8 mouse cellular contexts compared by ENCODE assay signal in genomic region chr11:80383626-80384046, GRCm38 (mm10). TPM values are rescaled to one million over a fixed set of nuclear protein-coding genes. Genes with fewer than 3 reads are reported as not detected.
DNase-seq lines count a peak whose midpoint lies in the region; ATAC-seq lines count a peak whose summit lies in the region.

No protein-coding gene starts in this region.

- DNase-seq in neural tube, embryonic 11.5 days (ENCODE audit: low spot score): no peak
- no peak for DNase-seq in neural tube, embryonic 10.5 days (ENCODE audit: extremely low spot score, low spot score)
- no peak for DNase-seq in left cerebral cortex, postnatal 10 days (ENCODE audit: extremely low spot score in 1 of 2, low spot score in 2 of 2)
- no peak for DNase-seq in gastrocnemius, postnatal 4 days (ENCODE audit: low spot score in 2 of 2)

- H3K36me3 ChIP-seq in neural tube, embryonic 11.5 days (ENCODE audit: control insufficient read depth, insufficient read depth, low read length): no peaks in the 10 kb centered on the region; the same call in none of the 2 replicates
- H3K36me3 ChIP-seq in liver, embryonic 12.5 days: peaks cover 45% of the 10 kb centered on the region
- peaks cover 17% of the 10 kb centered on the region for H3K36me3 ChIP-seq in neural tube, embryonic 12.5 days

- H3K4me2 ChIP-seq in neural tube, embryonic 11.5 days (ENCODE audit: low read depth): peak overlapping the region; percentile 19; the same call in 1 of the 2 replicates
- peak overlapping the region; percentile 20; the same call in 1 of the 2 replicates for H3K4me2 ChIP-seq in liver, embryonic 12.5 days
- peak overlapping the region; percentile 31 for H3K4me2 ChIP-seq in neural tube, embryonic 12.5 days (replicated peaks)

- H3K4me3 ChIP-seq in neural tube, embryonic 11.5 days (ENCODE audit: low read depth, low read length): peak overlapping the region; percentile 97
- H3K4me3 ChIP-seq in brown adipose tissue, adult 24 weeks (ENCODE audit: insufficient read depth, low read depth, low read length): peak overlapping the region; percentile 96
- peak overlapping the region; percentile 96 for H3K4me3 ChIP-seq in liver, embryonic 12.5 days
- H3K4me3 ChIP-seq in neural tube, embryonic 12.5 days: peak overlapping the region; percentile 91

- H3K9ac ChIP-seq in neural tube, embryonic 11.5 days (ENCODE audit: low read length): peak overlapping the region; percentile 99
- H3K9ac ChIP-seq in liver, embryonic 12.5 days: peak overlapping the region; percentile 98
- peak overlapping the region; percentile 96 for H3K9ac ChIP-seq in neural tube, embryonic 12.5 days

- no peaks in the 10 kb centered on the region for H3K27me3 ChIP-seq in neural tube, embryonic 11.5 days (ENCODE audit: control insufficient read depth, insufficient read depth, low read length)
- H3K27me3 ChIP-seq in liver, embryonic 12.5 days (replicated peaks): no peaks in the 10 kb centered on the region; the same call in 1 of the 2 replicates
- H3K27me3 ChIP-seq in neural tube, embryonic 12.5 days (replicated peaks): no peaks in the 10 kb centered on the region

- no peaks in the 10 kb centered on the region for H3K9me3 ChIP-seq in neural tube, embryonic 11.5 days (ENCODE audit: control insufficient read depth, low read length)
- H3K9me3 ChIP-seq in liver, embryonic 12.5 days (replicated peaks): no peaks in the 10 kb centered on the region
- no peaks in the 10 kb centered on the region for H3K9me3 ChIP-seq in neural tube, embryonic 12.5 days

- 0 out of 2 replicates have a peak, but pooled peaks have one; percentile 15 for ATAC-seq in neural tube, embryonic 11.5 days (ENCODE audit: insufficient read depth, low FRiP score, low TSS enrichment)
- ATAC-seq in granulocyte monocyte progenitor cell, adult 5-6 weeks (replicated peaks; ENCODE audit: poor library complexity, severe bottlenecking): peak; percentile 64
- peak; percentile 53 for ATAC-seq in liver, embryonic 12.5 days
- 0 out of 2 replicates have a peak, but pooled peaks have one; percentile 12 for ATAC-seq in neural tube, embryonic 12.5 days (ENCODE audit: low FRiP score, low read depth)

- WGBS in neural tube, embryonic 11.5 days: 1% methylated on average over 20 of the region's 20 CpGs
- under 1% methylated on average over 20 of the region's 20 CpGs for WGBS in liver, embryonic 12.5 days (ENCODE audit: insufficient replicate concordance)
- WGBS in neural tube, embryonic 12.5 days: under 1% methylated on average over 20 of the region's 20 CpGs

- intact Hi-C loops in left cerebral cortex, postnatal 10 days (cut with DNase I): no loop called here

- peak overlapping the region; percentile 85 for H3K27ac ChIP-seq in neural tube, embryonic 11.5 days (ENCODE audit: low read depth, low read length)
- H3K27ac ChIP-seq in brown adipose tissue, adult 24 weeks (replicated peaks; ENCODE audit: low read depth, low read length): peak overlapping the region; percentile 94
- H3K27ac ChIP-seq in liver, embryonic 12.5 days: peak overlapping the region; percentile 96
- peak overlapping the region; percentile 69 for H3K27ac ChIP-seq in neural tube, embryonic 12.5 days

- peaks cover 17% of the 10 kb centered on the region for H3K4me1 ChIP-seq in neural tube, embryonic 11.5 days (ENCODE audit: control insufficient read depth, insufficient read depth, low read length)
- H3K4me1 ChIP-seq in brown adipose tissue, adult 24 weeks (ENCODE audit: control insufficient read depth, insufficient read depth, insufficient read length, low read length): peaks cover 4% of the 10 kb centered on the region; the same call in 1 of the 2 replicates
- H3K4me1 ChIP-seq in liver, embryonic 12.5 days: peaks cover 45% of the 10 kb centered on the region
- H3K4me1 ChIP-seq in neural tube, embryonic 12.5 days: peaks cover 23% of the 10 kb centered on the region

RNA-seq across cellular contexts. Expression of gene Zfp207, which starts 0.6 kb away (rescaled TPM):
- polyA plus RNA-seq in neural tube, embryonic 11.5 days (2014; fragmentation: Nextera tagmentation; extraction: Ambion mirVana): 307 and 321 TPM in 2 replicates
- polyA plus RNA-seq in brown adipose tissue, adult 24 weeks (2012; ENCODE audit: insufficient read depth, insufficient read length, missing spikeins): 52.9 and 109 TPM in 2 replicates
- 278 and 343 TPM in 2 replicates for total RNA-seq in granulocyte monocyte progenitor cell, adult 5-6 weeks (2014; fragmentation: Nextera tagmentation)
- 250 and 268 TPM in 2 replicates for total RNA-seq in granulocyte monocyte progenitor cell, adult 5-6 weeks (2017)
- polyA plus RNA-seq in liver, embryonic 12.5 days (2016; fragmentation: Nextera tagmentation; extraction: Ambion mirVana): 143 TPM in 2 replicates
- polyA plus RNA-seq in neural tube, embryonic 12.5 days (2016; fragmentation: Nextera tagmentation; extraction: Ambion mirVana): 252 and 256 TPM in 2 replicates
- 100 to 1,000 TPM; 146 to 149 TPM for total RNA-seq in left cerebral cortex, postnatal 10 days (2021)
- 100 to 1,000 TPM; 111 to 146 TPM for total RNA-seq in gastrocnemius, postnatal 4 days (2021)

RNA-seq across cellular contexts. Expression of gene 5730455P16Rik, which starts 5.8 kb away (rescaled TPM):
- 23.1 and 26.2 TPM in 2 replicates for polyA plus RNA-seq in neural tube, embryonic 11.5 days (2014; fragmentation: Nextera tagmentation; extraction: Ambion mirVana)
- 18.2 and 19.7 TPM in 2 replicates for polyA plus RNA-seq in brown adipose tissue, adult 24 weeks (2012; ENCODE audit: insufficient read depth, insufficient read length, missing spikeins)
- total RNA-seq in granulocyte monocyte progenitor cell, adult 5-6 weeks (2014; fragmentation: Nextera tagmentation): 6.4 and 11.8 TPM in 2 replicates
- total RNA-seq in granulocyte monocyte progenitor cell, adult 5-6 weeks (2017): 10.1 and 12.5 TPM in 2 replicates
- polyA plus RNA-seq in liver, embryonic 12.5 days (2016; fragmentation: Nextera tagmentation; extraction: Ambion mirVana): 11.3 and 12.0 TPM in 2 replicates
- polyA plus RNA-seq in neural tube, embryonic 12.5 days (2016; fragmentation: Nextera tagmentation; extraction: Ambion mirVana): 28.0 and 31.6 TPM in 2 replicates
- total RNA-seq in left cerebral cortex, postnatal 10 days (2021): 10 to 100 TPM; 47.9 to 52.3 TPM
- total RNA-seq in gastrocnemius, postnatal 4 days (2021): 10 to 100 TPM; 22.3 to 25.5 TPM

RNA-seq across cellular contexts. Expression of gene Psmd11, which starts 44.8 kb away (rescaled TPM):
- 307 and 313 TPM in 2 replicates for polyA plus RNA-seq in neural tube, embryonic 11.5 days (2014; fragmentation: Nextera tagmentation; extraction: Ambion mirVana)
- 103 and 110 TPM in 2 replicates for polyA plus RNA-seq in brown adipose tissue, adult 24 weeks (2012; ENCODE audit: insufficient read depth, insufficient read length, missing spikeins)
- total RNA-seq in granulocyte monocyte progenitor cell, adult 5-6 weeks (2014; fragmentation: Nextera tagmentation): 84.0 and 106 TPM in 2 replicates
- 62.6 and 72.7 TPM in 2 replicates for total RNA-seq in granulocyte monocyte progenitor cell, adult 5-6 weeks (2017)
- 228 and 233 TPM in 2 replicates for polyA plus RNA-seq in liver, embryonic 12.5 days (2016; fragmentation: Nextera tagmentation; extraction: Ambion mirVana)
- polyA plus RNA-seq in neural tube, embryonic 12.5 days (2016; fragmentation: Nextera tagmentation; extraction: Ambion mirVana): 309 and 324 TPM in 2 replicates
- total RNA-seq in left cerebral cortex, postnatal 10 days (2021): 100 to 1,000 TPM; 101 to 118 TPM
- 100 to 1,000 TPM; 126 to 134 TPM for total RNA-seq in gastrocnemius, postnatal 4 days (2021)

Comparison
In these comparisons a context has a peak if more than half of its experiments do, and no peak if none do; other contexts are left out.
1. ATAC-seq: peak in every context shown above with its lines; median percentile 64 in granulocyte monocyte progenitor cell, adult 5-6 weeks; 53 in liver, embryonic 12.5 days; 15 in neural tube, embryonic 11.5 days; 12 in neural tube, embryonic 12.5 days.